Mouse (Mus musculus) heart, postnatal 25 days (tissue): Measurements from ENCODE around the gene Nmt1. TPM values are rescaled to one million over a fixed set of nuclear protein-coding genes. Genes with fewer than 3 reads are reported as not detected.

Source experiments
- DNase-seq: peaks from one replicate; pipeline ENCODE4 v3.0.0; 2022; ENCODE audit warnings: low spot score
- intact Hi-C: fragments of 180-260 bp; cut with DNase I; formaldehyde crosslinking; loops from one replicate; pipeline ENCODE4 v1.15.1; 2025
- total RNA-seq, 2 experiments: library from RNA; stranded (reverse); gene quantifications; 2 replicates each; pipeline ENCODE4 v1.2.3; 2021

The Nmt1 gene
- total RNA-seq, 2 experiments from 2014 or later = 65.2 to 66.1 TPM

DNA sequence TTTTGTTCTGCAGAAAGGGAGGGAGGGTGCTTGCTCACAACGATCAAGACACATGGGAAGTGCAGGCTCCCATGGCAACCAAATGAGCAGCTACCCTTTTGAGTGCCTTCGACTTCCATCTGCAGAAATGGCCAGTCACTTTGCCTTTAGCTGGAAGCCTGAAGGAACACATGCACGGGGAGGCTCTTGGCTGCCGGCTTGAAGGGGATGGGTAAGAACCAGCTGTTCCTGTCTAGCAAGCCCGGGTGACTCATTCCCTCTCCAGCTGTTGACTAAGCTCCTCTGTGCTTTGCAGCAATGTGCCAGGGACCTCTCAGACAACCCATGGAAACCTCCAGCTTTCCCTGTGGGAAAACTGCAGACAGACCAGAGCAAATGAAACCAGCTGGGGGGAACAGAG lies 24.8 kb upstream of the Nmt1 start:
- intact Hi-C loops = no loop called here
- peak; percentile 81 for DNase-seq

DNA sequence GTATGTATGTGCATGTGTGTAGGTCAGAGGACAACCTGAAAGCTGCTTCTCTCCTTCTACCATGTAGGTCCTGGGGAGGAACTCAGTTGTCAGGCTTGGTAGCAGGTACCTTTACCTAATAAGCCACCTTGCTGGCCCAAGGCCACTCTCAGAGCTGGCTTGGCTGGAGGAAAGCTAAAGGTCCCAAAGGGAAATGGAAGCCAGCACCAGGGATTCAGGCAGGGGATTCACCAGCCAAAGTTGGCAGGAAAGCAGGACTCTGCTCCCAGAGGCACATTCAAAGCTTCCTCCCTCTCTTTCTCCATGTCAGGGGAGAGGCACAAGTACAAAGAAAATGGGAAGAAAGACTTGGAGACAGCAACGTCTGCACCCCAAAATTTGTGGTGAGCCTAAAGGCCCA lies 23.1 kb upstream of the Nmt1 start:
- intact Hi-C loops = no loop called here
- DNase-seq = no peak

DNA sequence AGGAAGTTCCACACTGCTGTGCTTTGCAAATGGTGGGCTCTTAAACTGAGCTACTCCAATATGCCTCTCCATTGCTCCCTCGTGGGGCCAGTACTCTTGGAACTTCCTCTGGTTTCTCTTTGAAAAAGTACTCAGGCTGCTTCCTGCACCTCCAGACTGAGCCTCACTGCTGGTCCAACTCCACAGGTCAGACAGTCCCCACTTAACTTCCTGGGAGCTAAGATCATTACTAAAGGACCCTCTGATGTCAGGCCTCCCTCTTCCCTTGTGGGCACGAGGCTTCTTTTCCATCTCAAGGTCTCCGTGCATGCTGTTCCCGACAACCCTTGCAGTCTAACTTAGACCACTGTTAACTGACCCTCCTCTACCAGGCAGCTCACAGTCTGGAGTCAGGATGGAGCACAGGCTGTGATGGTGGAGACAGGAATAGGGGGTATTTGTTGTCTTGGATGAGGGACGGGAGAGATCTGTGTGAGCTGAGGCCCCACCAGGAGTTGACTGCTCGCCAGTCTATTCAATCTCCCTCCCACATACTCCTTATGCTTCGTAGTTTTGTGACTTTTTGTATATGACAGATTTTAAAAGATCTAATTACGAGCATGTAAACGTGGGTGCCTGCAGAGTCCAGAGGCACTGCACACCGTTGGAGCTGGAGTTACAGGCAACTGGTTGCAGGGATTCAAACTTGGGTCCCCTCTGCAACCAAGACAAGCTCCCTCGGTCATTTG lies 22.6 kb upstream of the Nmt1 start:
- no peak for DNase-seq

DNA sequence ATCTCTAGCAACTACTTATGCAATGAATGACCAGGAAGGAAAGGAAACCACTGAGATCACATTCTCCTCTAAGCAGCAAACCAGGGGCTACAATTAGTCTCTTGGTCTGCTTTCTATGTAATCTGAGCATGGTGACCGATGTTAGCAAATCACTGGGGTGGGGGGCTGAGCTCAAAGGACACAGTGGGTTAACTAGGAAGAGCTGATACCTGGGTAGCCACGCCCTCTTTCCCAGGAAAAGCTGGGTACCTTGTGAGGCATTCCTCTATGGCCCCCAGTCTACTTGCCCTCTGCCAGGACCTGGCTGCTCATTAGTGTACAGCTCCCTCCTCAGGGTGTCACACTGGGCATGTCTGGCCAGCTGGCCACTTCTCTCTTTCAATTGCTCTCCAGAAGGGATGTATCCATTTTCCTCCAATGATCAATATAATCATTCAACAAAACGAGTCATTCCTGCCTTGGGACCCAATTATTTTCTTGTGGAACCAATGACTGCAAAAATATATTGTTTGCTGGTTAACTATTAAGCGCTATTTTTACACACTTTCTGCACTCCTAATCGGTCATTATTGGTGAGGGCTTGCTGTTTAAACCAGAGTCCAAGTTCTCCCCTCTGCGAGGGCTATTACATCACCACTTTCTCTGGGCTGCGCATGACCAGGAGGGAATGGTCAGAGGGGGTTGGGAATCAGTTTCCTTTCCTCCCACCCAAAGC lies 21.5 kb upstream of the Nmt1 start:
- intact Hi-C loops = no loop called here
- DNase-seq = no peak

More for the DNA sequence above, 22.6 kb upstream of the Nmt1 start:
- intact Hi-C loops = no loop called here

DNA sequence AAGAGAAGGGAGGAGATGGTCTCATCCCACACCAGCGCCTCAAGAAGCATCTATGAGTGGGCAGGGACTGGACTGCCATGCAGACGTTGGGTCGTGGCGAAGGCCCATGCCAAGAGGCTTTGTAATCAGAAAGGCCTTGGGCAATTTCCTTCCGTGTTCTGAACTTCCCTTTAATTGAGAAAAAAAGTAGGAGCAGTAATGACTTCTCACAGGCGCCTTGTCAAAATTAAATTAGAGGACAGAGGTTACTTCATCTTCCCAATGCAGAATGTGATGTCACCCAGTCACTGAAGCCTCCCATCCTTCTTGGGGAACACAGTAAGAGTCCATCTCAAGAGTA lies 21.0 kb upstream of the Nmt1 start:
- peak; percentile 62 for DNase-seq
- intact Hi-C loops = no loop called here

DNA sequence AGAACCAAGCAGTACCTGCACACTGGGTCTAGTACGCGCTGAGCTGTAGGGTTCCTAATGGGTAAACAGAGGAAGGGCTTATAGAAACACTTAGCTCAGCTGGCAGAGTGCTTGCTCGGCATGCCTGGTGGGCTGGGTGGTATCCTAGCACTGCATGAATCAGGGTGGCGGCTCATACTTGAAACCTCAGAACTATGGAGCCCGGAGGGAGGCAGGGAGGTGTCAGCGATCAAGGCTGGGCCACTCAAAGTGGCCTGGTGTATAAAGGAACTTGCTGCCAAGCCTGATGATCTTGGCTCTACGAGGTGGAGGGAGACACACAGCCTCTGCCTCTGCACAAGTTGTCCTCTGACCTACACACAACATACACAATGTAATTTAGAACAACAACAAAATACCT lies 19.4 kb upstream of the Nmt1 start:
- no peak for DNase-seq
- intact Hi-C loops = no loop called here

DNA sequence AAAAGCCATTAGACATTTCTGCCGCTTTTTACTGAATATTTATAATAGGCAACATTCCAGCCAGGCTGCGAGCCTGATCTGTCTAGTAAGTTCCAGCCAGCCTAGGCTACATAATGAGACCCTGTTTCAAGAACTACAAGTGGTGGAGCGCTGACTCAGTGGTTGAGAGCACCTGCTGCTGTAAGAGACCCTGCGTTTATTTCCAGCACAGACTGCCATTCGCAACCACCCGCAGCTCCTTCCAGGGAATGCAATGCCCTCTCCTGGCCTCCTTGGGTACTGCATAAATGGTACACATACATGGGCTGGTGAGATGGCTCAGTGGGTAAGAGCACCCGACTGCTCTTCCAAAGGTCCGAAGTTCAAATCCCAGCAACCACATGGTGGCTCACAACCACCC lies 18.8 kb upstream of the Nmt1 start:
- no peak for DNase-seq
- intact Hi-C loops = no loop called here

DNA sequence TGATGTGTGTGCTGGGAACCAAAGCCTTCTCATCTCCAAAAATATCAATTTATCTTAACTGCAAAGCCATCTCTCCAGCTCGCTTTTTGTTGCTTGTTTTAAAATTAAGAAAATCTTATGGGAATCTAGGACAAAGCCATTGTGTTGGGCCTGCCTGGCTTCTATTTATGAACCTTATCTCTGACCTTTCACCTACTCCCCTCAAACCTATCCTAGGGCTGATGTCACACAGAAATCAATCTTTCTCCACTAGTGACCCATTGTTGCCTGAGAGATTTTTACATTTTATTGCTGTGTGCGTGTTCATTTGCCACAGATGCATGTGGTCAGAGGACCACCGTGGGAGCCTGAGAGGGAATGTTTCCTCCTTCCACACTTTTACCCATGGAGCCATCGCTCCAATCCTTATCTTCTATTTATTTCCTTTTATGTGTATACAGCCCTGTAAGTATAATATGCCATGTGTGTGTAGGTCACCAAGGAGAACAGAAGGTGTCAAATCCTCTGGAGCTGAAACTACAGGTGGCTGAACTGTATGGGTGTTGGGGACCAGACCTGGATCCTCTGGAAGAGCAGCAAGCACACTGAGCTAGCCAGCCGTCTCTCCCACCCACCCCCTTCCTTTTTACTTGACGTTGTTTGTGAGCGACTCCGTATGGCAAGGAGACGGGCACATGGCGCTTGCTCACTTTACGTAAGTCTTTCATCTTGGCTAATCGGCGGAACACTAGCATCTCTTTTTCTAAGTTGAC lies 17.4 kb upstream of the Nmt1 start:
- intact Hi-C loops = no loop called here
- no peak for DNase-seq

DNA sequence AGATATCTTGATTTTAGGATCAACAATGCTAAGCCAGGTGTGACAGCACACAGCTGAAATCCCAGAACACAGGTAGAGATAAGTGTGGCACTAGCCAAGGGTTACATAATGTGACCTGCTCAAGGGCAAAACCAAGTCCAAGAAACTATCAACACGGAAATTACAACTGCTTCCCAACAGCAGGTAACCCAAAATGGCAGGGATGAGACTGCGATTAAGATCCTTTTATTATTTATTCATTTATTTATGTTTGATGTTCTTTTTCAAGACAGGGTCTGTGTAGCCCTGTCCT lies 16.8 kb upstream of the Nmt1 start:
- intact Hi-C loops = no loop called here
- DNase-seq = no peak

DNA sequence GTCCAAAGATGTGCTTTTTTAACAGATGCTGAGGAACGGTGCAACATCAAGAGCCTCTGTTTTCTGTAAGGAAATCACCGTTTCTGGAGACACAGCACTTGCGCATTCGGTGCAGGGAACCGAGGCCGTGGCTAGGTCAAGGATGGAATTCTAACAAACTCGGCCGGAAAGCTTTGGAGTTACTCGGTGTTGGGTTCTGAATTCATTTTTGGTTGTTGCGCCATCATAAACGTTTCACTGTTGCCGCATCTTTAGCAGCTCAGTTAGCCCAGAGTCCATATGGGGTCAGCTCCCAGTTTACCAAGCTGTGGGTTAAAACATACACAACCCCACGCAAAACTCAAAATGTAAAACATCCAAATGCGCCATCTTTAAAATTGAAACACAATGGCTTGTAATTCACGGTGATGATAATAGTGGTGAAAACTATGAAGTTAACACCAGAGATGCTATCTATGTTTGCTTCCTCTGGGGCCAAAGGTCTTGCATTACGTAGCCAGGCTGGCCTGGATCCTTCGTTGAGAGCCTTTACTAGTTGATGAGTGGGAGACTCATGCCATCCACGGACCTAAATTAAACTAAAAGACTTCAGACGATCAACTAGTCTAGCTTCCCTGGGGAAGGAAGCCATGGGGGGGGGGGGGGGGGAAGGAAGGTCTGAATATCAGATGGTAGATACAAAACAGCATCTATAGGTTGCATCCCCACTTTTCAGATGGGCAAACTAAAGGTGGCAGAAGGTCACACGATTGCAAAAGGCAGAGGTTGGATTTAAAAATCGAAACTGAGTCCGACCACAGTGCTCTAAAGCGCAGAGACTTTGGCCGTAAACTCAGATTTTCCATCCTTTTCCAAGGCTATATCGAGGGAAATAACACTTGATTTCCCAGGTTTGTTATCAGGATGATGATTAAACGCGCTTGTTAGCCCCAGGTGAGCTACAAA lies 11.8 kb upstream of the Nmt1 start:
- no peak for DNase-seq
- intact Hi-C loops = no loop called here

DNA sequence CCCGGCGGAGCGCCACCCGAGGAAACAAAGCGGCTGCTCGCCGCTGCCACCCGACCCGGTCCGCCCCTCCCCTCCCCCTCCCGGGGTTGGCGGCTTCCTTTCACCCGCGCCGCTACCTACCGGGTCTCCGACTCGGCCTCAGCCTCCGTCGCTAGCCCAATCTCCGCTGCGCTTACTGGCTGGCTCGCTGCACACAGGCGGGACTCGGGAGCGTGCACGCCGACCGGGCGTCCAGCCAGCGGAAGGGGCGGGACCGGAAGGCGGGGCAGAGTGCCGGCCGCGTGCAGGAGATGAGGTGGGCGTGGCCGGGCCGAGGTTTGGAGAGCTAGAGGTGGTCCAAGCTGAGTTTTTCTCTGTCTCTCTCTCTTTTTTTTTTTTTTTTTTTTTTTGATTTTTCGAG lies 11.1 kb upstream of the Nmt1 start:
- intact Hi-C loops = no loop called here
- peak; percentile 96 for DNase-seq

DNA sequence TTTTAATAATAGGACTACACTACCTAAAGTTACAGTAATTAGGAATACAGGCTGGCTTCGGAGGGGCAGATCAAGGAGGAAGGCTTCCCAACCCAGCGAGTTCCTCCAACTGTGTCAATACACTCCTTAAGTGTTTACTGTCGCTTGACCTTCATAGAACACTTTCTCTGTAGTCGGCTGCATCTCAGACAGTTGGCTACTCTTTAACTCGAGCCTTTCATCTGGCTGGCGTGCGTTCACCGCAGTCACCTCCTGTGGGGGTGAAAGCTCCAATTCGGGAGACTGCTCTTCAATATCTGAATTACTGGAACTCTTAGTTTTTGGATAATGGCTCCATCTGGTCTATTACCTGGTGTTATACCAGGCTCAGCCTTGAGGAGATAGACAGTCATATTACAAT lies 10.3 kb upstream of the Nmt1 start:
- intact Hi-C loops = no loop called here
- DNase-seq = no peak

DNA sequence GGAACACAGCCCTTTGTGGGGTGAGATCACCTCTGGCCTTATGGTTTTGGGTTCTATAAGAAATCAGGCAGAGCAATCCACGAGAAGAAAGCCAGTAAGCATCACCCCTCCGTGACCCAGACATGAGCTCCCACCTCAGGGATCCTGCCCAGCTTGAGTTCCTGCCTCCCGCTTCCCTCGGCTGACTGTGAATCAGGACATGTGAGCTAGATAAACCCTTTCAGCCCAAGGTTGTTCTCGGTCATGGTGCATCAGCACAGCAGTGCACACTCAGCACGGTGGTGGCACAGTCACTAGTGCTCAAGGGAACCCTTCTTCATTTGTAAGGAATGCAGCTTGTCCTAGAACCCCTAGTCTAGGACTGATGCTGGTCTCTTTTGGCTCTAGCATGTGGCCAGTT lies 9.1 kb upstream of the Nmt1 start:
- intact Hi-C loops = no loop called here

DNA sequence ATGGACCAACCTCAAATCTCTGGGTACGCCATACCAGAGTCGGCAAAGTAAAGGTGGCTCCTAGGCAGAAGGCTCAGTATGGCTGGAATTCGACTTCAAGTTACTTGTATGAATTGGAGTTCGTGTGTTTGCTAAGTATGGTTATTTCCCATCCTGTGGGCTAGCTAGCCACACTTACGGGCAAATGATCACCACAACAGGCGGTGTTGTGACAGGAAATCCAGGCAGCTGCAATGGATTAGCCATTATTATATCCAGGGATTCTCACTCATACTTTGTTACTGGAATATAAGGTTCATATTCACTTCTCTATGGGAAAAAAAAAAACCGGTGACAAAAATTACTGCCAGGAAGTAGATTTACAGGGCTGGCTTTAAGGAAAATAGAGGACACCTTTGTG lies 8.7 kb upstream of the Nmt1 start:
- DNase-seq = no peak
- intact Hi-C loops = no loop called here

More for the DNA sequence above, 9.1 kb upstream of the Nmt1 start:
- DNase-seq = no peak

DNA sequence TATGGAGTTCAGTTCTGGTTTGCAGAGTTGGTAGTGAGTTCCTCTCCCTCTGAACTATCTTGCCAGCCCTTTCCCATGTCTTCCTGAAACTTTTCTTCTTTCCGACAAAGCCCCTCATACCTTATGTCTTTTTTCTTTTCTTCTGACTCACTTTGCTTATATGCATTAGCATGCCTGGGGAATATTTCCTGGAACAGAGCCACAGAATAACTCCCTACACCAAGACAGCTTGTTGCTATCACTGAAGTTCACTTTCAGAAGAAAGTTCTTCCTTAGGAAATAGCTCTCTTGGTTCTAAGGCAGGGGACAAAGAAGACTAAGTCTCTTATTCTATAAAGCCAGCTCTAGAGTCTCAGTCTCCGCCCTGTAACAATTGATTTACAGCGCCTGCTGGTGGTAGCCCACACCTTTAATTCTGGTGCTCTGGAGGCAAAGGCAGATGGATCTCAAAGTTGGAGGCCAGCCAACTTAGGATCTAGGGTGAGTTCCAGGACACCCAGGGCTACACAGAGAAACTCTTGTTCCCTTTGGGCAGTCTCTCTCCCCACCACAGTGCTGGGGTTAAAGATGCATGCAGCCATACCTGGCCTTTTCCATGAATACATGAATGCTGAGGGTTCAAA lies 7.2 kb upstream of the Nmt1 start:
- DNase-seq = no peak
- intact Hi-C loops = no loop called here

DNA sequence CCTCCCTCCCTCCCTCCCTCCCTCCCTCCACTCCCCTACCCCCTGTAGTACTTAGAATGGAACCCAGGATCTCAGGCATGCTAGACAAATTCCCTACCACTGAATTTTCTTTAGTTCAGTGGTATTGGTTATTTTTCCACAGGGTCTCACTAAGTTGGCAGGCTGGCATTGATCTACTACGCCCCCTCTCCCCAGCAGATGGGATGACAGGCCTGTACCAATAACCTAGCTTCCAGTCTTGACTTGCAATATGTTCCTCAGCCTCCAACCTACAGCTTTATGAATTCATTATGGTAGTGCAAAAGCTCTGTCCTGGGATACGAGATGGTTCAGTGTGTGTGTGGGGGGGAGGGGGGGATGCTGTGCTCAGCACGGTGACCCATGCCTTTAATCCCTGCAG lies 4.0 kb upstream of the Nmt1 start:
- no peak for DNase-seq
- intact Hi-C loops = no loop called here

DNA sequence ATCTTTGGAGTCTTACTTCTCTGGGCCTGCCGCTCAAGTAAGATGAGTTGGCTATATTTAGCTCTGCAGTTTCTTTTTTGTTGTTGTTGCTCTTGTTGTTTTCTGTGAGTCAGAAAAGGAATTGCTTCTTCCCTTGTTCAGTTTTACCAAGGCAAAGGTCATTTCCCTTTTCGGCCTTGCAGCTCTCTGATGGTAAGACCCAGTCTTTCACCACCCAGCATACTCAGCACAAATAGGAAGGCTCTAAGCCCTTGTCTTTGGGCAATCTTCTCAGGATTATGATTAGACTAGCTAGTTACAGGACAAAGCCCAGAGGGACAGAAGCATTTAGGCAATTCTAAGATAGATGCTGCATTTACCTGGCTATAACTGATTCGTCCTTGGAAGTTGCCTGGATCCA lies 1.1 kb upstream of the Nmt1 start:
- intact Hi-C loops = loop anchor here (5.0 kb wide), 1 partner anchor 240 kb away; the partner anchor contains the start of gene Map3k14
- no peak for DNase-seq

DNA sequence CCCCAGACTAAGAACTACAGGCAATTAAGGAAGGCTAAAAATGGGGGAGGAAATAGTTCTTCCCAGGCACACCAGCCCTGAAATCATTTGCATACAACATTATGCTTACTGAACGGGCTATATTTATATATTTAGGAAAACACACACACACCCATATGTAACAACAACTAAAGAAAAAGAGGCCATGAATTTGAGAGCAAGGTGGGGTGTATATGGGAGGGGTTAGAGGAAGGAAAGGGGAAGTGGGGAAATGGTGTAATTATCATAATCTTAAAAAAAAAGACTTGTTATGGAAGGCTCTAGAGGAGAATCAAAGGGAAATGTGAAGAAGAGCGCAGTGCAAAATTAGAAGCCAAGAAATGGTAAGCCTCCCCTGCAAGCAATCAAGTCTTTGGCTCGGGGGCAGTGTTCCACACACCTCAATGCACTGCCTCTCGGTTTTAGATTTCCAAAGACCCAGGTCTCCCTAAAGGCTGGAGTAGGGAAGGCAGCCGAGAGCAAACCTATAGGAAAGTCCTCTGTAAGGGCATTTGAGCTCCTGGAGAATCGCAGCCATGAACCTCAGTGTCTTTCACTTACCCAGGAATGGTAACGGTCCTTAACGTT lies 317 bp upstream of the Nmt1 start:
- DNase-seq = no peak
- intact Hi-C loops = loop anchor here (5.0 kb wide), 1 partner anchor 240 kb away; the partner anchor contains the start of gene Map3k14

DNA sequence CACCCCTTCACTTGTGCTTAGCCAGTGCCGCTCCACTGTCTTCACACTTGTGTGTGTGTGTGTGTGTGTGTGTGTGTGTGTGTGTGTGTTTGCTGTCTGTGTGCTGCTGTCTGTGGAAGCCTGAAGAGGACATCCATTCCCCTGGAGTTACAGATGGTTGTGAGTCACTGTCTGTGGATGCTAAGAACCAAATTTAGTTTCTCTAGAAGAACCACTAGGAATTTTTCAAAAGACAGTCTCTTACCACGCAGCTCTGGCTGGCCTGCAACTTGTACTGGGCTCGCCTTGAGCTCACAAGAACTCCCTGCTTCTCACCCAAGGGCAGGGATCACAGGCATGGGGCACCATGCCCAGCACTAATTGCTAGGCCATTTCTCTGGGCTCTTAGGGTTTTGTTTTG lies 5.0 kb downstream of the Nmt1 start:
- intact Hi-C loops = no loop called here
- DNase-seq = no peak
